Mouse (Mus musculus) liver, embryonic 11.5 days (tissue): ENCODE results near the gene Eri3. TPM values are rescaled to one million over a fixed set of nuclear protein-coding genes. Genes with fewer than 3 reads are reported as not detected.
A peak's percentile ranks its signal among the peaks of the same experiment; 100 is the strongest.

ENCODE experiments used
- ATAC-seq: fragments of 200-750 bp; cut with Nextera tagmentation; replicated peaks from 2 replicates; pipeline ENCODE4 v1.8.0; 2017; ENCODE audit warnings: moderate number of reproducible peaks, mild to moderate bottlenecking, moderate TSS enrichment, moderate library complexity; ENCODE audit not compliant: low FRiP score
- DNase-seq: peaks from one replicate; pipeline ENCODE4 v3.0.0-alpha.2; 2017; ENCODE audit warnings: low spot score
- H3K27ac ChIP-seq: fragments of 300-500 bp; sonication (generic); 2 replicates; pipeline ENCODE4 v1.5.1; 2014; ENCODE audit warnings: mild to moderate bottlenecking, low read depth, low read length, control low read depth
- H3K27me3 ChIP-seq: fragments of 300-500 bp; sonication (generic); replicated peaks from 2 replicates; pipeline ENCODE4 v1.6.1; 2014; ENCODE audit warnings: low read length, mixed read lengths; ENCODE audit not compliant: control insufficient read depth, insufficient read depth
- H3K36me3 ChIP-seq: fragments of 300-500 bp; sonication (generic); 2 replicates; pipeline ENCODE4 v1.6.1; 2014; ENCODE audit warnings: mild to moderate bottlenecking, low read length, moderate library complexity, mixed read lengths; ENCODE audit not compliant: control insufficient read depth, insufficient read depth
- H3K4me1 ChIP-seq: fragments of 300-500 bp; sonication (generic); replicated peaks from 2 replicates; pipeline ENCODE4 v1.6.1; 2014; ENCODE audit warnings: low read length, mixed read lengths; ENCODE audit not compliant: control insufficient read depth, insufficient read depth
- H3K4me2 ChIP-seq: fragments of 300-500 bp; sonication (generic); 2 replicates; pipeline ENCODE4 v1.6.1; 2014; ENCODE audit warnings: mild to moderate bottlenecking, control low read depth, moderate library complexity
- H3K4me3 ChIP-seq: fragments of 300-500 bp; sonication (generic); 2 replicates; pipeline ENCODE4 v1.5.1; 2014; ENCODE audit warnings: low read depth, low read length, control low read depth
- H3K9ac ChIP-seq: fragments of 300-500 bp; sonication (generic); 2 replicates; pipeline ENCODE4 v1.6.1; 2014; ENCODE audit warnings: low read depth, low read length, control low read depth
- H3K9me3 ChIP-seq: fragments of 300-500 bp; sonication (generic); 2 replicates; pipeline ENCODE4 v1.6.1; 2016; ENCODE audit warnings: low read length, inconsistent platforms, mixed read lengths; ENCODE audit not compliant: control insufficient read depth
- WGBS: fragments of 180-500 bp; shearing (Covaris S2); extraction: QIAGEN DNeasy Blood & Tissue Kit; methylation state at CpG from one replicate; pipeline ENCODE4 v1.1.7; 2014; 5-methylcytosine and 5-hydroxymethylcytosine counted together
- microRNA-seq: library from miRNA; unstranded; fragments of <30 nt; microRNA quantifications from one replicate; pipeline ENCODE4, GENCODE M21; 2017; ENCODE audit warnings: borderline number of aligned reads
- polyA plus RNA-seq: library from polyadenylated mRNA; unstranded; fragments of >200 nt; fragmentation: Nextera tagmentation; extraction: Ambion mirVana; gene quantifications from 2 replicates; pipeline ENCODE4 v1.2.1, GENCODE M21; 2014

Gene Eri3
- polyA plus RNA-seq, 1 experiment from 2014 or later: 89.9 TPM

GRCm38 (mm10) chr4:117686354-117686753 lies 136.2 kb downstream of the Eri3 start:
- H3K27ac ChIP-seq: no peak overlapping the region
- no peak overlapping the region for H3K4me3 ChIP-seq
- ATAC-seq (no peak), DNase-seq (no peak)
- H3K9me3 ChIP-seq: no peaks in the 10 kb centered on the region
- WGBS: 82% methylated on average over 4 of the region's 4 CpGs
- no peaks in the 10 kb centered on the region for H3K27me3 ChIP-seq
- no peaks in the 10 kb centered on the region for H3K36me3 ChIP-seq
- no peak overlapping the region for H3K9ac ChIP-seq
- no peak overlapping the region for H3K4me2 ChIP-seq
- H3K4me1 ChIP-seq: peaks cover 2% of the 10 kb centered on the region

DNA sequence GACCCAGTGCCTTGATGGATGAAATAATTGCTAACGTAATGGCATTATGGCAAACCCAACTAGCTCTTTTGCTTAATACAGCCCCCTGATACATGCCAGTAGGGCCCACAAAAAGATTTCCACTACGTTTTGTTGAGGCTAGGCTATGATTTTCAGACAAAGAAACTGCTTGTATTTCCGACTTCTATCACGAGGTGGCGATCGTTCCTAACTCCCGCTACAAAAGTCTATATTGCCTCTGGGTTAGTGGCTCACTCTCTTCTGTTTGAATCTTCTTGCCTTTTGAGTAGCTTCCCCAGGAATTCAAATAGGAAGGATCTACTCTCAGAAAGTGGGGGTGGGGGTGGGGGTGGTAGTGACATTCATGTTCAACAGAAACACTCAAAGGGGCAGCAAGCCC lies 155.2 kb downstream of the Eri3 start:
- ATAC-seq: no peak
- WGBS: 5% methylated on average over 7 of the region's 7 CpGs
- Histone ChIP-seq H3K27ac (no peak overlapping the region), H3K4me2 (no peak overlapping the region), H3K9ac (no peak overlapping the region), H3K27me3 (no peaks in the 10 kb centered on the region), H3K4me1 (no peaks in the 10 kb centered on the region), H3K9me3 (no peaks in the 10 kb centered on the region), H3K36me3 (no peaks in the 10 kb centered on the region), H3K4me3 (no peak overlapping the region)
- peak; percentile 36 for DNase-seq

DNA sequence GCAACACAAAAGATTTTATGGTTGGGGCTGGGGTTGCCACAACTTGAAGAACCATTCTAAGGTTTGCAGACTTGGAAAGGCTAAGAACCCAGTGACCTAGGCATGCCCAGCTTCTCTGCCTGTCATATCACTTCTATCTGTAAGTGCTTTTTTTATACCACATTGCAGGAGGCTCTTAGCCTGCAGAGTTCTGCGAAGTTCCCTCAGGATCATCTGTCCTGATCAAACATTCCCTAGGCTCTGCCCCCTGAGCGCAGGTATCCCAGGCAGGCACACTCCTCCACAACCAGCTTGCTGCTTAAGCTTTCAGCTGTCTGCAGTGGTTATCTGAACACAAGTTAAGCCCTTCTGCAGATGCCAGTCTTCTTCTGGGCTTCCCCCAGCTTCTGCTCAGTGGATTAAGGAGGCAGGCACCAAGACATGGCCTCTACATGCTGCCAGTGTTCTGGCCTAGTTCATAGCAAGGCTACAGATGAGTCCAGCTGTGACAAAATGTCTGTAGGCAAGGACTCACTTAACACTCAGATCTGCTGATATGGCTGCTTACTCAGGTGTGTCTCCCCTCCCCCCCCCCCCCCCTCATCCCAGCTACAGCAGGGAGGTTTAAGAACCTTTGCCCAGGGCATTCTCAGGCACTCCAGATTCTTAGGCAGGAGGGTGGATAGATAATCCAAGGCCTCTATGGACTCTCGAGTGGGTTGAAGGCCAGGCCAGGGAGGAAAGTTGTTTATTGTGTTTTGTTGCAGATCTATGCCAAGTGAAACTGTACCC lies 158.8 kb downstream of the Eri3 start:
- no peak overlapping the region for H3K4me2 ChIP-seq
- no peak overlapping the region for H3K4me3 ChIP-seq
- 52% methylated on average over 3 of the region's 3 CpGs for WGBS
- no peaks in the 10 kb centered on the region for H3K4me1 ChIP-seq
- H3K9me3 ChIP-seq: no peaks in the 10 kb centered on the region
- no peaks in the 10 kb centered on the region for H3K27me3 ChIP-seq
- H3K36me3 ChIP-seq: no peaks in the 10 kb centered on the region
- ATAC-seq: no peak
- no peak overlapping the region for H3K9ac ChIP-seq
- DNase-seq: no peak
- H3K27ac ChIP-seq: no peak overlapping the region

GRCm38 (mm10) chr4:117712314-117712713 lies 162.1 kb downstream of the Eri3 start:
- DNase-seq (no peak), ATAC-seq (no peak)
- Histone ChIP-seq H3K4me3 (no peak overlapping the region), H3K9ac (no peak overlapping the region), H3K36me3 (no peaks in the 10 kb centered on the region), H3K4me1 (no peaks in the 10 kb centered on the region), H3K27me3 (no peaks in the 10 kb centered on the region), H3K9me3 (no peaks in the 10 kb centered on the region), H3K27ac (no peak overlapping the region), H3K4me2 (no peak overlapping the region)
- 71% methylated on average over 3 of the region's 3 CpGs for WGBS

GRCm38 (mm10) chr4:117713303-117714098 lies 163.3 kb downstream of the Eri3 start:
- H3K27ac ChIP-seq: no peak overlapping the region
- H3K4me3 ChIP-seq: no peak overlapping the region
- ATAC-seq (no peak), DNase-seq (no peak)
- H3K9ac ChIP-seq: no peak overlapping the region
- no peaks in the 10 kb centered on the region for H3K36me3 ChIP-seq
- no peaks in the 10 kb centered on the region for H3K4me1 ChIP-seq
- no peaks in the 10 kb centered on the region for H3K9me3 ChIP-seq
- no peak overlapping the region for H3K4me2 ChIP-seq
- 56% methylated on average over 6 of the region's 6 CpGs for WGBS
- H3K27me3 ChIP-seq: no peaks in the 10 kb centered on the region

Small RNA genes lying within 50 kb of the gene (microRNA-seq; reads per million reads assigned to microRNA genes)
- gene Gm25559: not detected

Other genes with a start within 250 kb of the Eri3 start
- 63.6 and 70.9 TPM in 2 replicates for gene Rnf220, start 53.3 kb upstream of the Eri3 start, polyA plus RNA-seq
- 56.7 and 59.0 TPM in 2 replicates for gene Dmap1, start 131.9 kb downstream of the Eri3 start, polyA plus RNA-seq
- gene Gm12845, start 174.0 kb downstream of the Eri3 start, polyA plus RNA-seq: not detected in 2 replicates
- not detected in 2 replicates for gene Klf17, start 215.3 kb downstream of the Eri3 start, polyA plus RNA-seq